Mouse (Mus musculus) hindbrain, embryonic 14.5 days (tissue): ENCODE measurements around the gene Ncaph2. TPM values are rescaled to one million over a fixed set of nuclear protein-coding genes. Genes with fewer than 3 reads are reported as not detected.

Source experiments
- ATAC-seq: fragments of 200-750 bp; cut with Nextera tagmentation; 2 replicates; pipeline ENCODE4 v1.8.0; 2017; ENCODE audit warnings: moderate number of reproducible peaks, mild to moderate bottlenecking, moderate TSS enrichment, moderate library complexity; ENCODE audit not compliant: low FRiP score
- DNase-seq: peaks from one replicate; pipeline ENCODE4 v3.0.0-alpha.2; 2015; ENCODE audit warnings: low spot score
- H3K27ac ChIP-seq: fragments of 300-500 bp; sonication (generic); 2 replicates; pipeline ENCODE4 v1.5.1; 2014; ENCODE audit warnings: mild to moderate bottlenecking, moderate library complexity
- H3K27me3 ChIP-seq: fragments of 300-500 bp; sonication (generic); 2 replicates; pipeline ENCODE4 v1.6.1; 2014; ENCODE audit warnings: mild to moderate bottlenecking, low read length, mixed read lengths; ENCODE audit not compliant: control insufficient read depth, insufficient read depth
- H3K36me3 ChIP-seq: fragments of 300-500 bp; sonication (generic); replicated peaks from 2 replicates; pipeline ENCODE4 v1.6.1; 2014; ENCODE audit not compliant: control insufficient read depth, insufficient read depth
- H3K4me1 ChIP-seq: fragments of 300-500 bp; sonication (generic); replicated peaks from 2 replicates; pipeline ENCODE4 v1.6.1; 2014; ENCODE audit warnings: antibody characterized with exemption, low read length, mixed read lengths; ENCODE audit not compliant: control insufficient read depth, insufficient read depth
- H3K4me2 ChIP-seq: fragments of 300-500 bp; sonication (generic); replicated peaks from 2 replicates; pipeline ENCODE4 v1.6.1; 2014; ENCODE audit warnings: mild to moderate bottlenecking, moderate library complexity
- H3K4me3 ChIP-seq: fragments of 300-500 bp; sonication (generic); replicated peaks from 2 replicates; pipeline ENCODE4 v1.5.1; 2014; ENCODE audit warnings: mild to moderate bottlenecking, low read length
- H3K9ac ChIP-seq: fragments of 300-500 bp; sonication (generic); 2 replicates; pipeline ENCODE4 v1.6.1; 2014
- H3K9me3 ChIP-seq: fragments of 300-500 bp; sonication (generic); 2 replicates; pipeline ENCODE4 v1.6.1; 2016; ENCODE audit warnings: low read length; ENCODE audit not compliant: control insufficient read depth
- WGBS: fragments of 180-500 bp; shearing (Covaris S2); extraction: QIAGEN DNeasy Blood & Tissue Kit; methylation state at CpG from one replicate; pipeline ENCODE4 v1.1.7; 2014; 5-methylcytosine and 5-hydroxymethylcytosine counted together
- microRNA-seq: library from miRNA; unstranded; fragments of <30 nt; microRNA quantifications from one replicate; pipeline ENCODE4, GENCODE M21; 2016
- polyA plus RNA-seq: library from polyadenylated mRNA; unstranded; fragments of >200 nt; fragmentation: Nextera tagmentation; extraction: Ambion mirVana; gene quantifications from 2 replicates; pipeline ENCODE4 v1.2.1, GENCODE M21; 2014

Ncaph2 gene
- polyA plus RNA-seq, 1 experiment from 2014 or later, result 94.7 TPM

DNA sequence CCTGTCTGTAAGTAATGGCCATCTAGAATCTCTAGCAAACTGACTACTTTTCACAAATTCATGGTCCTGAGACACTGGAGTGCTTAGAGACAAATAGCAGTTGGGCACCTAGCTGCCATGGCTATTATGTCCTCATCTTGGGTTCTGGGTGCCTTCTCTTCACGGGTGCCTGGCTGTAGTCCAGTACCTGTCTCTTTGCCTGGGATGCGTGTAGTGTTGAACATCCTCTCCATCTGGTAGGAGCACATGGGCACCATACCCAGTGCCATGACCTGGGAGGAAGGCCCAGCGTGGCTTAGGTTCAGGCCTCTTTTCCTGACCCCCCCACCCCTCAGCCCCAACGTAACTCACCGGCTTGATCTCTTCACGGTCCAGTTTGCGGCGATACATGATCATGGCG lies 66.4 kb downstream of the Ncaph2 start:
- 91% methylated on average over 9 of the region's 9 CpGs for WGBS
- H3K36me3 ChIP-seq, result peaks cover 68% of the 10 kb centered on the region
- H3K27me3 ChIP-seq, result no peaks in the 10 kb centered on the region
- no peak overlapping the region for H3K4me3 ChIP-seq
- no peak overlapping the region for H3K9ac ChIP-seq
- no peaks in the 10 kb centered on the region for H3K9me3 ChIP-seq
- DNase-seq (no peak), ATAC-seq (no peak)
- H3K4me1 ChIP-seq, result no peaks in the 10 kb centered on the region
- no peak overlapping the region for H3K27ac ChIP-seq
- H3K4me2 ChIP-seq, result no peak overlapping the region

Small RNA genes lying within 50 kb of the gene (microRNA-seq; reads per million reads assigned to microRNA genes)
- gene Mir6959, result 0.65 reads per million

Other genes starting within 250 kb of the Ncaph2 start
- 17.2 and 19.1 TPM in 2 replicates for gene Tubgcp6, start 232.6 kb upstream of the Ncaph2 start, polyA plus RNA-seq
- 17.0 and 19.1 TPM in 2 replicates for gene Hdac10, start 227.0 kb upstream of the Ncaph2 start, polyA plus RNA-seq
- 3.3 and 4.0 TPM in 2 replicates for gene Mapk12, start 215.0 kb upstream of the Ncaph2 start, polyA plus RNA-seq
- 20.4 and 22.4 TPM in 2 replicates for gene Mapk11, start 206.1 kb upstream of the Ncaph2 start, polyA plus RNA-seq
- 99.2 and 101 TPM in 2 replicates for gene Plxnb2, start 174.9 kb upstream of the Ncaph2 start, polyA plus RNA-seq
- 71.4 and 71.6 TPM in 2 replicates for gene Dennd6b, start 159.2 kb upstream of the Ncaph2 start, polyA plus RNA-seq
- gene Ppp6r2, start 144.2 kb upstream of the Ncaph2 start, polyA plus RNA-seq, result 78.2 and 84.0 TPM in 2 replicates
- gene Sbf1, start 40.4 kb upstream of the Ncaph2 start, polyA plus RNA-seq, result 99.8 and 105 TPM in 2 replicates
- gene Adm2, start 33.0 kb upstream of the Ncaph2 start, polyA plus RNA-seq, result not detected in 2 replicates
- gene Miox, start 21.3 kb upstream of the Ncaph2 start, polyA plus RNA-seq, result not detected in 2 replicates
- 24.2 and 24.6 TPM in 2 replicates for gene Lmf2, start 60 bp upstream of the Ncaph2 start, polyA plus RNA-seq
- gene Sco2, start 18.1 kb downstream of the Ncaph2 start, polyA plus RNA-seq, result 19.5 and 20.5 TPM in 2 replicates
- 2.2 and 3.0 TPM in 2 replicates for gene Tymp, start 21.3 kb downstream of the Ncaph2 start, polyA plus RNA-seq
- gene Odf3b, start 23.6 kb downstream of the Ncaph2 start, polyA plus RNA-seq, result 1.3 and 5.5 TPM in 2 replicates
- gene Klhdc7b, start 29.2 kb downstream of the Ncaph2 start, polyA plus RNA-seq, result 0.07 TPM in 1 of 2 replicates, not detected in the other
- gene Syce3, start 54.8 kb downstream of the Ncaph2 start, polyA plus RNA-seq, result not detected in 2 replicates
- 1.2 TPM in 2 replicates for gene Cpt1b, start 70.1 kb downstream of the Ncaph2 start, polyA plus RNA-seq
- 2.7 and 3.2 TPM in 2 replicates for gene C730034F03Rik, start 73.9 kb downstream of the Ncaph2 start, polyA plus RNA-seq
- not detected in 2 replicates for gene Gm44502, start 74.0 kb downstream of the Ncaph2 start, polyA plus RNA-seq
- 71.2 and 76.3 TPM in 2 replicates for gene Chkb, start 74.2 kb downstream of the Ncaph2 start, polyA plus RNA-seq
- gene Mapk8ip2, start 98.2 kb downstream of the Ncaph2 start, polyA plus RNA-seq, result 62.8 and 66.3 TPM in 2 replicates
- gene Arsa, start 121.7 kb downstream of the Ncaph2 start, polyA plus RNA-seq, result 20.7 and 22.3 TPM in 2 replicates
- 8.6 and 9.6 TPM in 2 replicates for gene Shank3, start 143.9 kb downstream of the Ncaph2 start, polyA plus RNA-seq
- 1.0 and 1.8 TPM in 2 replicates for gene Acr, start 212.6 kb downstream of the Ncaph2 start, polyA plus RNA-seq
- gene Rabl2, start 236.2 kb downstream of the Ncaph2 start, polyA plus RNA-seq, result 79.0 and 85.9 TPM in 2 replicates